Mouse (Mus musculus) embryonic fibroblast, embryonic 13.5 days (primary cell): ENCODE measurements at regions not wholly inside any gene's neighbourhood (a gene's known extent, or its start where the extent isn't known, plus 50 kb on each side); places are given as distances from the start of the nearest gene placed in this dataset.

Experiments
- H3K27ac ChIP-seq: 2 replicates; pipeline ENCODE4 v1.5.1; 2012; ENCODE audit warnings: low read length, control low read depth, inconsistent platforms; ENCODE audit not compliant: insufficient read depth
- H3K4me1 ChIP-seq: 2 replicates; pipeline ENCODE4 v1.6.1; 2011; ENCODE audit warnings: low read length; ENCODE audit not compliant: control insufficient read depth, insufficient read depth
- H3K4me3 ChIP-seq: 2 replicates; pipeline ENCODE4 v1.5.1; 2011; ENCODE audit warnings: mild to moderate bottlenecking, control low read depth, low read length; ENCODE audit not compliant: insufficient read depth
- CTCF ChIP-seq: IDR thresholded peaks from 2 replicates; pipeline ENCODE4 v1.5.1; 2011; ENCODE audit warnings: mild to moderate bottlenecking, control low read depth, low read length, moderate library complexity, borderline replicate concordance; ENCODE audit not compliant: insufficient read depth
- POLR2A ChIP-seq: IDR thresholded peaks from 2 replicates; pipeline ENCODE4 v1.6.1; 2011; ENCODE audit warnings: low read depth, mild to moderate bottlenecking, control low read depth, low read length, moderate library complexity

GRCm38 (mm10) chr15:8903651-8904050, 64.1 kb upstream of the Ranbp3l start:
- H3K4me1 ChIP-seq = no peaks in the 10 kb centered on the region
- TF ChIP-seq POLR2A (no peak), CTCF (no peak)
- H3K4me3 ChIP-seq = no peak overlapping the region
- no peak overlapping the region for H3K27ac ChIP-seq

GRCm38 (mm10) chr15:8897487-8898158, 70.1 kb upstream of the Ranbp3l start:
- H3K4me3 ChIP-seq = no peak overlapping the region
- no peak for TF ChIP-seq CTCF
- TF ChIP-seq POLR2A = no peak
- H3K27ac ChIP-seq = no peak overlapping the region
- H3K4me1 ChIP-seq = peaks cover 2% of the 10 kb centered on the region

GRCm38 (mm10) chr15:8896856-8897255, 70.9 kb upstream of the Ranbp3l start:
- TF ChIP-seq POLR2A (no peak), CTCF (no peak)
- no peak overlapping the region for H3K4me3 ChIP-seq
- no peak overlapping the region for H3K27ac ChIP-seq
- peaks cover 2% of the 10 kb centered on the region for H3K4me1 ChIP-seq

GRCm38 (mm10) chr15:8896391-8896790, 71.4 kb upstream of the Ranbp3l start:
- Histone ChIP-seq H3K4me3 (no peak overlapping the region), H3K27ac (no peak overlapping the region), H3K4me1 (peaks cover 2% of the 10 kb centered on the region)
- no peak for TF ChIP-seq CTCF
- TF ChIP-seq POLR2A = no peak

GRCm38 (mm10) chr15:8885585-8885984, 82.2 kb upstream of the Ranbp3l start:
- Histone ChIP-seq H3K4me3 (no peak overlapping the region), H3K4me1 (no peaks in the 10 kb centered on the region)
- no peak for TF ChIP-seq CTCF
- no peak for TF ChIP-seq POLR2A

GRCm38 (mm10) chr15:8884608-8885467, 82.9 kb upstream of the Ranbp3l start:
- no peak overlapping the region for H3K4me3 ChIP-seq
- no peaks in the 10 kb centered on the region for H3K4me1 ChIP-seq
- H3K27ac ChIP-seq = no peak overlapping the region
- TF ChIP-seq CTCF = no peak
- no peak for TF ChIP-seq POLR2A

More at GRCm38 (mm10) chr15:8885585-8885984, 82.2 kb upstream of the Ranbp3l start:
- no peak overlapping the region for H3K27ac ChIP-seq

GRCm38 (mm10) chr15:8882880-8883539, 84.7 kb upstream of the Ranbp3l start:
- no peak for TF ChIP-seq POLR2A
- Histone ChIP-seq H3K4me3 (no peak overlapping the region), H3K4me1 (no peaks in the 10 kb centered on the region), H3K27ac (no peak overlapping the region)

GRCm38 (mm10) chr15:8874884-8875493, 92.8 kb upstream of the Ranbp3l start:
- Histone ChIP-seq H3K27ac (no peak overlapping the region), H3K4me3 (no peak overlapping the region), H3K4me1 (no peaks in the 10 kb centered on the region)
- TF ChIP-seq POLR2A (no peak), CTCF (no peak)

- TF ChIP-seq POLR2A (no peak), CTCF (no peak)
- Histone ChIP-seq H3K4me3 (no peak overlapping the region), H3K27ac (no peak overlapping the region), H3K4me1 (no peaks in the 10 kb centered on the region)
Measured at GRCm38 (mm10) chr15:8868021-8868420, 99.7 kb upstream of the Ranbp3l start.
